Mouse (Mus musculus): ENCODE results near the gene Osr1. TPM values are rescaled to one million over a fixed set of nuclear protein-coding genes. Genes with fewer than 3 reads are reported as not detected.

Osr1 gene
- total and polyA plus RNA-seq, 3 experiments = not detected

DNA sequence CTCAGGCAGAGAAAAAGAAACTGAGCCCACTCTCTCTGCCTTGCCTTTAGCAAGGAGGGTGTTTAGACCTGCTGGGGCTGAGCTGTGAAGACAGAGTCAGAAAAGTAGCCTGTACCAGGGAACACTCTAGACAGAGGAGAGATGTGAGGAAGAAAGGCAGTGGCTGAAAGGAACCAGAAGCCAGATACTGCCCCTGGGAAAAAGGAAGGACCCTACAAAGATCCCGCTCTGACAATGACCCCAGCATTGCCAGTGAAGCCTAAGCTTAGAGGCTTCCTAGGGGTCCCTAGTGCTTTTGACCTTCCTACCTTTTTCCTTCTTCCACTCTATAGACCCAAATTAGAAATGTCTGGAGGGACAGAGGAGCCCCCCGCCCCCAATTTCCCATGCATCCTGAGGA, 7.7 kb downstream of the Osr1 start:
- Histone ChIP-seq H3K27me3 (ENCODE audit: control insufficient read depth in 1 of 2, insufficient read depth in 2 of 2, low read length in 2 of 2) (no peaks in the 10 kb centered on the region), H3K27ac (ENCODE audit: control insufficient read depth, low read depth, low read length) (no peak overlapping the region), H3K36me3 (ENCODE audit: control insufficient read depth in 1 of 2, insufficient read depth in 2 of 2, low read length in 2 of 2) (no peaks in the 10 kb centered on the region), H3K9me3 (replicated peaks; ENCODE audit: insufficient read depth, low read length) (no peaks in the 10 kb centered on the region), H3K4me3 (ENCODE audit: control insufficient read depth in 1 of 2, insufficient read depth in 1 of 2, low read depth in 2 of 2, low read length in 2 of 2) (no peak overlapping the region), H3K4me1 (ENCODE audit: control insufficient read depth in 1 of 2, insufficient read depth in 2 of 2, low read length in 2 of 2) (no peaks in the 10 kb centered on the region), H3K9ac (ENCODE audit: control insufficient read depth, low read depth, low read length, poor library complexity, severe bottlenecking) (no peak overlapping the region), H3K79me2 (ENCODE audit: control insufficient read depth, insufficient read depth, low read length, poor library complexity) (no peaks in the 10 kb centered on the region)
- no peak for TF ChIP-seq GABPA (IDR thresholded peaks at IDR 0.05; ENCODE audit: low read depth, low read length)
- TF ChIP-seq MYB (IDR thresholded peaks at IDR 0.05; ENCODE audit: low read depth, low read length) = no peak
- no peak for TF ChIP-seq POLR2A (IDR thresholded peaks at IDR 0.05; ENCODE audit: control insufficient read depth in 1 of 2, insufficient read depth in 1 of 2, low read depth in 1 of 2, low read length in 2 of 2, poor library complexity in 1 of 2)
- TF ChIP-seq EP300 (IDR thresholded peaks at IDR 0.05; ENCODE audit: low read depth in 1 of 2, low read length in 2 of 2) = no peak
- TF ChIP-seq NRF1 (IDR thresholded peaks at IDR 0.05; ENCODE audit: insufficient read depth, low read depth, low read length, poor library complexity, severe bottlenecking) = no peak
- no peak for TF ChIP-seq TCF12 (IDR thresholded peaks at IDR 0.05; ENCODE audit: low read depth, low read length)
- TF ChIP-seq USF2 (IDR thresholded peaks at IDR 0.05; ENCODE audit: borderline replicate concordance in 1 of 2, insufficient read depth in 1 of 2, low read depth in 1 of 2, low read length in 2 of 2) = no peak
- no peak for TF ChIP-seq HCFC1 (IDR thresholded peaks at IDR 0.05; ENCODE audit: low read depth, low read length)
- no peak for TF ChIP-seq MXI1 (IDR thresholded peaks at IDR 0.05; ENCODE audit: low read depth, low read length)
- TF ChIP-seq ZKSCAN1 (IDR thresholded peaks at IDR 0.05; ENCODE audit: low read depth, low read length) = no peak
- TF ChIP-seq BHLHE40 (IDR thresholded peaks at IDR 0.05; ENCODE audit: borderline replicate concordance, low read depth, low read length) = no peak
- no peak for DNase-seq (ENCODE audit: low read depth, low spot score)

GRCm38 (mm10) chr12:9578591-9578990, 8.7 kb downstream of the Osr1 start:
- H3K4me3 ChIP-seq (ENCODE audit: control insufficient read depth in 1 of 2, insufficient read depth in 1 of 2, low read depth in 2 of 2, low read length in 2 of 2) = no peak overlapping the region
- DNase-seq (ENCODE audit: low read depth, low spot score) = no peak
- TF ChIP-seq POLR2A (IDR thresholded peaks at IDR 0.05; ENCODE audit: control insufficient read depth in 1 of 2, insufficient read depth in 1 of 2, low read depth in 1 of 2, low read length in 2 of 2, poor library complexity in 1 of 2) = no peak
- TF ChIP-seq UBTF (IDR thresholded peaks at IDR 0.05; ENCODE audit: borderline replicate concordance, insufficient read depth, low read depth, low read length) = no peak
- TF ChIP-seq ZNF384 (IDR thresholded peaks at IDR 0.05; ENCODE audit: low read depth, low read length) = no peak
- TF ChIP-seq ZKSCAN1 (IDR thresholded peaks at IDR 0.05; ENCODE audit: low read depth, low read length) = no peak
- TF ChIP-seq KAT2A (conservative IDR thresholded peaks at IDR 0.05; ENCODE audit: low read depth, low read length) = no peak
- TF ChIP-seq GATA1 (IDR thresholded peaks at IDR 0.05; ENCODE audit: low read depth, low read length) = no peak
- no peak for TF ChIP-seq USF2 (IDR thresholded peaks at IDR 0.05; ENCODE audit: borderline replicate concordance in 1 of 2, insufficient read depth in 1 of 2, low read depth in 1 of 2, low read length in 2 of 2)
- no peaks in the 10 kb centered on the region for H3K79me2 ChIP-seq (ENCODE audit: control insufficient read depth, insufficient read depth, low read length, poor library complexity)
- H3K27me3 ChIP-seq (ENCODE audit: control insufficient read depth in 1 of 2, insufficient read depth in 2 of 2, low read length in 2 of 2) = no peaks in the 10 kb centered on the region
- no peaks in the 10 kb centered on the region for H3K9me3 ChIP-seq (replicated peaks; ENCODE audit: insufficient read depth, low read length)
- no peaks in the 10 kb centered on the region for H3K4me1 ChIP-seq (ENCODE audit: control insufficient read depth in 1 of 2, insufficient read depth in 2 of 2, low read length in 2 of 2)
- no peak overlapping the region for H3K9ac ChIP-seq (ENCODE audit: control insufficient read depth, low read depth, low read length, poor library complexity, severe bottlenecking)
- no peak overlapping the region for H3K27ac ChIP-seq (ENCODE audit: control insufficient read depth, low read depth, low read length)
- H3K36me3 ChIP-seq (ENCODE audit: control insufficient read depth in 1 of 2, insufficient read depth in 2 of 2, low read length in 2 of 2) = no peaks in the 10 kb centered on the region
